Mouse (Mus musculus) olfactory bulb, adult 2 months (tissue): ENCODE data around the gene Gpbp1l1.

Experiments used
- CTCF ChIP-seq: fragments of 200-500 bp; IDR thresholded peaks from 2 replicates; pipeline ENCODE4 v1.5.1; 2012; ENCODE audit warnings: low read depth, mild to moderate bottlenecking, low read length, moderate library complexity; ENCODE audit not compliant: insufficient read depth
- POLR2A ChIP-seq: fragments of 200-500 bp; IDR thresholded peaks from 2 replicates; pipeline ENCODE4 v1.6.1; 2012; ENCODE audit warnings: mild to moderate bottlenecking, low read depth, low read length, moderate library complexity; ENCODE audit not compliant: insufficient read depth

DNA sequence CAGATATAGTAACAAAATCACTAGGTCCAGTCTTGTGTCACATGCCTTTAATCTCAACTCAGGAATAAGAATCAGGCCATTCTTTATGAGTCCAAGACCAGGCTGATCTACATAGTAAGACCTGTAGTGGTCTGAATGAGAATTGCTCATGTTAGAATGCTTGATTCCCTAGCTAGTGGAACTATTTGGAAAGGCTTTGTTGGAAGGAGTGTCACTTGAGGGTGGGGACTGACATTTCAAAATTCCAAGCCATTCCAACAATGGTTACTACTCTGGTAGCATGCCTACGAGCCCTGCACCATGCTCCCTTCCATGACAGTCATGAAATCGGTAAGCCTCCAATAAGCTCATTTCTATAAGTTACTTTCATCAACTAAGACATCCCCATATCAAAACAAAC, 55.2 kb downstream of the Gpbp1l1 start:
- TF ChIP-seq POLR2A: no peak
- no peak for TF ChIP-seq CTCF
